Mouse (Mus musculus): ENCODE data around the gene Rbfox1.

Rbfox1 gene

GRCm38 (mm10) chr16:7197953-7198352, 1312.8 kb downstream of the Rbfox1 start:
- intact Hi-C loops (cut with DNase I), result no loop called here

GRCm38 (mm10) chr16:7200239-7200638, 1315.1 kb downstream of the Rbfox1 start:
- intact Hi-C loops (cut with DNase I), result no loop called here

GRCm38 (mm10) chr16:7201816-7202215, 1316.7 kb downstream of the Rbfox1 start:
- intact Hi-C loops (cut with DNase I), result no loop called here

- intact Hi-C loops (cut with DNase I), result no loop called here
These were observed 1321.2 kb downstream of the Rbfox1 start for GRCm38 (mm10) chr16:7206116-7206900.

GRCm38 (mm10) chr16:7207599-7207998, 1322.4 kb downstream of the Rbfox1 start:
- intact Hi-C loops (cut with DNase I), result no loop called here

- intact Hi-C loops (cut with DNase I), result no loop called here
These were observed 1327.6 kb downstream of the Rbfox1 start for GRCm38 (mm10) chr16:7212756-7213155.

GRCm38 (mm10) chr16:7223265-7223664, 1338.1 kb downstream of the Rbfox1 start:
- intact Hi-C loops (cut with DNase I), result no loop called here

GRCm38 (mm10) chr16:7226000-7226399, 1340.8 kb downstream of the Rbfox1 start:
- intact Hi-C loops (cut with DNase I), result no loop called here

- intact Hi-C loops (cut with DNase I), result no loop called here
These were observed 1343.1 kb downstream of the Rbfox1 start for GRCm38 (mm10) chr16:7228246-7228645.

- intact Hi-C loops (cut with DNase I), result no loop called here
These were observed 1344.1 kb downstream of the Rbfox1 start for GRCm38 (mm10) chr16:7229232-7229631.

GRCm38 (mm10) chr16:7241627-7242026, 1356.5 kb downstream of the Rbfox1 start:
- intact Hi-C loops (cut with DNase I), result no loop called here

GRCm38 (mm10) chr16:7242501-7242900, 1357.3 kb downstream of the Rbfox1 start:
- intact Hi-C loops (cut with DNase I), result no loop called here

GRCm38 (mm10) chr16:7244382-7244781, 1359.2 kb downstream of the Rbfox1 start:
- intact Hi-C loops (cut with DNase I), result no loop called here

GRCm38 (mm10) chr16:7251696-7252095, 1366.5 kb downstream of the Rbfox1 start:
- intact Hi-C loops (cut with DNase I), result no loop called here

GRCm38 (mm10) chr16:7257366-7257765, 1372.2 kb downstream of the Rbfox1 start:
- intact Hi-C loops (cut with DNase I), result no loop called here

GRCm38 (mm10) chr16:7263261-7263660, 1378.1 kb downstream of the Rbfox1 start:
- intact Hi-C loops (cut with DNase I), result no loop called here

- intact Hi-C loops (cut with DNase I), result no loop called here
These were observed 1380.6 kb downstream of the Rbfox1 start for GRCm38 (mm10) chr16:7265715-7266114.

- intact Hi-C loops (cut with DNase I), result no loop called here
These were observed 1390.3 kb downstream of the Rbfox1 start for GRCm38 (mm10) chr16:7275501-7275900.

GRCm38 (mm10) chr16:7275901-7276300, 1390.7 kb downstream of the Rbfox1 start:
- intact Hi-C loops (cut with DNase I), result no loop called here

- intact Hi-C loops (cut with DNase I), result no loop called here
These were observed 1394.4 kb downstream of the Rbfox1 start for GRCm38 (mm10) chr16:7279544-7279943.

GRCm38 (mm10) chr16:7282257-7282656, 1397.1 kb downstream of the Rbfox1 start:
- intact Hi-C loops (cut with DNase I), result no loop called here

GRCm38 (mm10) chr16:7292985-7293805, 1408.0 kb downstream of the Rbfox1 start:
- intact Hi-C loops (cut with DNase I), result no loop called here

All from adrenal gland (tissue).